Mouse (Mus musculus): ENCODE results near the gene Cdiptos. TPM values are rescaled to one million over a fixed set of nuclear protein-coding genes. Genes with fewer than 3 reads are reported as not detected.

The Cdiptos gene
- total RNA-seq, 2 experiments from 2014 or later, result not detected

DNA sequence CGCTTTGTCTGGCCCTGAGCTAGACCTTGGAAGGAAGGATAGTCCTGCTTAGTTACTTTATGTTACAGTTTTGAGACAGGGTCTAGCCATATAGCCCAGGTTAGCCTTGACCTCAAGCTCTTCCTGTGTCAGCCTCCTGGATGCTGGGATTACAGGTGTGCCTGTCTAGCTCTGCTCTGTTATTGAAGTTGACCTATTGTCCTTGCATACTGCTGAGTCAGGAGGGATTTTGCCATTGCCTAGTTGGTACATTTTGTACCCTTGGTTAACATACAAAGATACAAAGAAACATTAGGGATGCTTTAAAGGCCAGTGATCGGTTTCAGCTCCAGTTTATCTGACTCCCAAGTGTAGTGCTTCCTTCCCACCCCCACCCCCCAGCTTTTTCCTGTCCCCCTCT lies 43.2 kb downstream of the Cdiptos start:
- intact Hi-C loops (cut with DNase I), result no loop called here
- no peak for DNase-seq

DNA sequence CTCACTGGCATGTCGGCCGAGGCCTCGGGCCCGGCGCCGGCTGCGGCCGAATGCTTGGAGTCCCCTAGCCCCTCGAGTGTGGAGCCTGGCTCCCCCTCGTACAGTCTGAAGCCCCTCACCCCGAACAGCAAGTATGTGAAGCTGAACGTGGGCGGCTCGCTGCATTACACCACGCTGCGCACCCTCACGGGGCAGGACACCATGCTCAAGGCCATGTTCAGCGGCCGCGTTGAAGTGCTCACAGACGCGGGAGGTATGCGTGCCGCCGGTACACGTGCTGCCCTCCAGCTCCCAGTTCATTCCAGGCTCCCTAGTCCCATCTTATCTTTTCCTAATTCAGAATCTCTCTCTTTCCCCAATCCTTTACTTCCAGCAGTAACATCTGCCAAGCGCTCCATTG lies 46.9 kb downstream of the Cdiptos start:
- DNase-seq, result no peak
- intact Hi-C loops (cut with DNase I), result no loop called here

DNA sequence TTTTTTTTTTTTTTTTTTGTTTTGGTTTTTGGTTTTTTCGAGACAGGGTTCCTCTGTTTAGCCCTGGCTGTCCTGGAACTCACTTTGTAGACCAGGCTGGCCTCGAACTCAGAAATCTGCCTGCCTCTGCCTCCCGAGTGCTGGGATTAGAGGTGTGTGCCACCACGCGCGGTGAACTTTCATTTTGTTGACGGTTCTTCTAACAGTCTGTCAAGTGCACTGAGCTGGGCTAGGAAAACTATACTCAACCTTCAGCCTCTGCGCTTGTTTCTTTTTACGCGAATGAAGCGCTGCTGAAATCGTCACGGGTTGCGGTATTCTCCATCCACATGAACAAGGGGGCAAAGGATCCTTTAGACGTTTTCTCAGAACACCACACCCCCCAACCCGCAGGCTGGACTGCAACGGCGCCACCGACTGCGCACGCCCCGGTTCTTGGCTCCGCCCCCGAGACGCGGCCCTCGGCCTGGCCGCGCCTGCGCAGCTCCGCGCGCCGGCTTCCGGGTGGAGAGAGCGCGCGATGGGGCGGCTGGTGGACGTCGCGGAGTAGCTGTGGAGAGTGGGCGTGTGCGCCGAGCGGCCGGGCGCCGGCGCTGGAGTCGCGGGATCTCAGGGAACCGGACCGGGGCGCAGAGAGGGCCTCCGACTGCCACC lies 47.4 kb downstream of the Cdiptos start, which contains the start of gene Kctd13:
Gene Kctd13 (plus strand): TSS at position 496 of the 654 bp plus-strand sequence.
- intact Hi-C loops (cut with DNase I), result no loop called here
- peak; percentile 93 for DNase-seq

DNA sequence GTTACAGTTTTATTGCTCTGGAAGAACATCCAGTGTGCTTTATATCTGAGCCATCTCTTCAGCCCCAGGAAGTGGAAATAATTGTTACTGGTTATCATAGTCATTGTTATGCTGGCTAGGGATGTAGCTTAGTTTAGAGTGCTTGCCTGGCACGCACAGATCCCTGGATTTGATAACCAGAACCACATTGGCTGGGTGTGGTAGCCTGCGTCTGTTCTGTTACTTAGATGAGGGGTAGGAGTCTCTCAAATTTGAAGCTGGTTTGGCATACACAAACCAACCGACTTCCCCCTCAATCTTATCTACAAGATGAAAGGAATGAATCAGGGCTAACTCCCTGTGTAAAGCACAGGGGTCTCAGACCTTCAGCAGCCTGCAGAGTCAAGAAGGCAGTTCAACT lies 49.6 kb downstream of the Cdiptos start:
- no peak for DNase-seq
- intact Hi-C loops (cut with DNase I), result no loop called here

DNA sequence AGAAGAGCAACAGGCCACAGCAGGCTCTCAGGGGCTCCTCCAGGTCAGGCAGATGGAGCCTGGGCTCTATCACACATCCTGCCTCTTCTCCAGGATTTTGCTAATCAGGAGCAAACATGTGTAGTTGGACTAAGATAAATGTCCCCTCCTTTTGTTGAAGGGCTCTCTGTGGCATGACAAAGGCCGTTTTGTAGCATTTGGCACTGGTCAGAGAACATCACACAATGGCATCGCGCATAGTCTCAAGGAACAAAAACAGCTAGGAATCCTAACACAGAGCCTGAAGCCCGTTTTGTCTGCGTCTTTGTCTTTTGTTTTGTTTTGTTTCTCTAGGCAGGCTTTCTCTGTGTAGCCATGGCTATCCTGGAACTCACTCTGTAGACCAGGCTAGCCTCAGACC lies 51.9 kb downstream of the Cdiptos start:
- DNase-seq, result no peak
- intact Hi-C loops (cut with DNase I), result no loop called here

DNA sequence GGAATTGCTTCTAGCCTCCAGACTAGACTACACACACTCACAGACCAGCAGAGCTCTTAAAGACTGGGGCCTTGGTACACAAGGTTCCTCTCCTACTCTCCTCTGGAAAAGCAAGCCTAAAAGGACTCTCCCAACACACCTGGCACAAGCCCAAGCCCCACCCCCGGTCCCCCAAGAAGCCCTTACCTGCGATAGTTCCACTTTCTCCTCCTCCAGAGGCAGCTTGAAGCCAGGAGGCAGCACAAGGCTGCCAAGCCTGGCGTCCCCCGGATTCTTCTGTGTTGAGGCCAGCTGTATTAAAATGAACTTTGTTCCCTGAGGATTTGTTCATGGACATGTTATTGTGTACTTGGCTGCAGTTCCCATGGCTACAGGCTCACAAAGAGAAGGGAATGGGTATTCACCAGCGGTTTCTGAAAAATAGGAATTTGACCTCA lies 53.3 kb downstream of the Cdiptos start, which contains the start of gene Tmem219:
Gene Tmem219 (minus strand): TSS at position 294 of the 437 bp plus-strand sequence.
- intact Hi-C loops (cut with DNase I), result no loop called here
- peak; percentile 36 for DNase-seq

Other genes with a start within 250 kb of the Cdiptos start
- 100 to 1,000 TPM; 196 to 202 TPM for gene Mapk3, start 216.5 kb downstream of the Cdiptos start, total RNA-seq (2021)
- gene Gdpd3, start 209.8 kb downstream of the Cdiptos start, total RNA-seq (2021), result 1 to 10 TPM; 5.2 to 5.5 TPM
- 100 to 1,000 TPM; 110 to 113 TPM for gene Ypel3, start 199.1 kb downstream of the Cdiptos start, total RNA-seq (2021)
- under 1 TPM; 0.40 to 0.58 TPM for gene Tbx6, start 194.6 kb downstream of the Cdiptos start, total RNA-seq (2021)
- gene Ppp4c, start 183.6 kb downstream of the Cdiptos start, total RNA-seq (2021), result 10 to 100 TPM; 71.1 to 79.7 TPM
- gene Fam57b, start 178.4 kb downstream of the Cdiptos start, total RNA-seq (2021), result 100 to 1,000 TPM; 165 to 167 TPM
- gene 4930451I11Rik, start 144.5 kb downstream of the Cdiptos start, total RNA-seq (2021), result not detected
- 10 to 100 TPM; 74.3 to 84.4 TPM for gene Doc2a, start 128.7 kb downstream of the Cdiptos start, total RNA-seq (2021)
- 10 to 100 TPM; 31.5 to 41.2 TPM for gene Hirip3, start 114.1 kb downstream of the Cdiptos start, total RNA-seq (2021)
- 10 to 100 TPM; 61.7 to 65.2 TPM for gene Ino80e, start 113.7 kb downstream of the Cdiptos start, total RNA-seq (2021)
- 100 to 1,000 TPM; 158 to 165 TPM for gene Taok2, start 91.4 kb downstream of the Cdiptos start, total RNA-seq (2021)
- 10 to 100 TPM; 19.4 to 20.8 TPM for gene Tmem219, start 53.2 kb downstream of the Cdiptos start, total RNA-seq (2021)
- 100 to 1,000 TPM; 151 to 167 TPM for gene Kctd13, start 47.2 kb downstream of the Cdiptos start, total RNA-seq (2021)
- gene Asphd1, start 26.5 kb downstream of the Cdiptos start, total RNA-seq (2021), result 10 to 100 TPM; 26.5 to 31.9 TPM
- 100 to 1,000 TPM; 214 to 235 TPM for gene Sez6l2, start 25.5 kb downstream of the Cdiptos start, total RNA-seq (2021)
- 100 to 1,000 TPM in 1 of 2 experiments, 10 to 100 TPM in 1; 92.7 to 104 TPM for gene Cdipt, start 184 bp downstream of the Cdiptos start, total RNA-seq (2021)
- gene Mvp, start 38.5 kb upstream of the Cdiptos start, total RNA-seq (2021), result 1 to 10 TPM; 5.4 to 6.0 TPM
- gene Pagr1b, start 40.4 kb upstream of the Cdiptos start, total RNA-seq (2021), result 1 to 10 TPM in 1 of 2 experiments, not detected in 1; 1.6 TPM
- 10 to 100 TPM; 10.2 to 15.4 TPM for gene Pagr1a, start 41.3 kb upstream of the Cdiptos start, total RNA-seq (2021)
- 10 to 100 TPM; 36.7 to 48.6 TPM for gene Gm42742, start 45.0 kb upstream of the Cdiptos start, total RNA-seq (2021)
- gene Prrt2, start 45.1 kb upstream of the Cdiptos start, total RNA-seq (2021), result 100 to 1,000 TPM; 132 to 136 TPM
- gene Maz, start 50.9 kb upstream of the Cdiptos start, total RNA-seq (2021), result 100 to 1,000 TPM; 322 to 334 TPM
- gene Kif22, start 66.4 kb upstream of the Cdiptos start, total RNA-seq (2021), result 10 to 100 TPM; 10.4 to 12.5 TPM
- gene Zg16, start 111.2 kb upstream of the Cdiptos start, total RNA-seq (2021), result not detected
- under 1 TPM; 0.77 to 0.90 TPM for gene AI467606, start 115.3 kb upstream of the Cdiptos start, total RNA-seq (2021)
- under 1 TPM in 1 of 2 experiments, not detected in 1; 0.18 TPM for gene Qprt, start 146.1 kb upstream of the Cdiptos start, total RNA-seq (2021)
- under 1 TPM; 0.22 to 0.74 TPM for gene Spn, start 161.7 kb upstream of the Cdiptos start, total RNA-seq (2021)
- 10 to 100 TPM; 65.8 to 78.8 TPM for gene Cd2bp2, start 220.0 kb upstream of the Cdiptos start, total RNA-seq (2021)
- gene Tbc1d10b, start 232.4 kb upstream of the Cdiptos start, total RNA-seq (2021), result 10 to 100 TPM; 73.8 to 78.8 TPM
- 1 to 10 TPM in 1 of 2 experiments, not detected in 1; 1.2 TPM for gene Mylpf, start 232.8 kb upstream of the Cdiptos start, total RNA-seq (2021)